Mouse (Mus musculus) stomach, embryonic 14.5 days (tissue): ENCODE data around the gene Tstd2. TPM values are rescaled to one million over a fixed set of nuclear protein-coding genes. Genes with fewer than 3 reads are reported as not detected.

Experiments used
- ATAC-seq: fragments of 200-750 bp; cut with Nextera tagmentation; 2 replicates; pipeline ENCODE4 v1.8.0; 2017; ENCODE audit warnings: low read depth, moderate TSS enrichment; ENCODE audit not compliant: insufficient number of reproducible peaks, insufficient read depth, low FRiP score
- H3K27ac ChIP-seq: fragments of 300-500 bp; sonication (generic); 2 replicates; pipeline ENCODE4 v1.5.1; 2014; ENCODE audit warnings: mild to moderate bottlenecking, low read length, moderate library complexity, mixed read lengths
- H3K27me3 ChIP-seq: fragments of 300-500 bp; sonication (generic); 2 replicates; pipeline ENCODE4 v1.6.1; 2014; ENCODE audit warnings: low read length, control low read depth, mixed read lengths; ENCODE audit not compliant: control insufficient read depth, insufficient read depth
- H3K36me3 ChIP-seq: fragments of 300-500 bp; sonication (generic); 2 replicates; pipeline ENCODE4 v1.6.1; 2014; ENCODE audit warnings: mild to moderate bottlenecking, control low read depth, low read length, moderate library complexity, mixed read lengths; ENCODE audit not compliant: control insufficient read depth, insufficient read depth
- H3K4me1 ChIP-seq: fragments of 300-500 bp; sonication (generic); 2 replicates; pipeline ENCODE4 v1.6.1; 2014; ENCODE audit warnings: low read length, control low read depth, mixed read lengths; ENCODE audit not compliant: control insufficient read depth, insufficient read depth
- H3K4me2 ChIP-seq: fragments of 300-500 bp; sonication (generic); replicated peaks from 2 replicates; pipeline ENCODE4 v1.6.1; 2014; ENCODE audit warnings: low read depth, low read length, control low read depth
- H3K4me3 ChIP-seq: fragments of 300-500 bp; sonication (generic); 2 replicates; pipeline ENCODE4 v1.5.1; 2014; ENCODE audit warnings: low read depth, low read length, control low read depth
- H3K9ac ChIP-seq: fragments of 300-500 bp; sonication (generic); replicated peaks from 2 replicates; pipeline ENCODE4 v1.6.1; 2014; ENCODE audit warnings: low read depth, mild to moderate bottlenecking, control low read depth, low read length, moderate library complexity, mixed read lengths
- H3K9me3 ChIP-seq: fragments of 300-500 bp; sonication (generic); 2 replicates; pipeline ENCODE4 v1.6.1; 2016; ENCODE audit warnings: low read depth, low read length, control low read depth; ENCODE audit not compliant: control insufficient read depth
- WGBS: fragments of 180-500 bp; shearing (Covaris S2); extraction: QIAGEN DNeasy Blood & Tissue Kit; methylation state at CpG from one replicate; pipeline ENCODE4 v1.1.7; 2014; 5-methylcytosine and 5-hydroxymethylcytosine counted together
- polyA plus RNA-seq: library from polyadenylated mRNA; unstranded; fragments of >200 nt; fragmentation: Nextera tagmentation; extraction: Ambion mirVana; gene quantifications from 2 replicates; pipeline ENCODE4 v1.2.1, GENCODE M21; 2014

Gene Tstd2
- 31.2 and 33.4 TPM in 2 replicates for polyA plus RNA-seq

DNA sequence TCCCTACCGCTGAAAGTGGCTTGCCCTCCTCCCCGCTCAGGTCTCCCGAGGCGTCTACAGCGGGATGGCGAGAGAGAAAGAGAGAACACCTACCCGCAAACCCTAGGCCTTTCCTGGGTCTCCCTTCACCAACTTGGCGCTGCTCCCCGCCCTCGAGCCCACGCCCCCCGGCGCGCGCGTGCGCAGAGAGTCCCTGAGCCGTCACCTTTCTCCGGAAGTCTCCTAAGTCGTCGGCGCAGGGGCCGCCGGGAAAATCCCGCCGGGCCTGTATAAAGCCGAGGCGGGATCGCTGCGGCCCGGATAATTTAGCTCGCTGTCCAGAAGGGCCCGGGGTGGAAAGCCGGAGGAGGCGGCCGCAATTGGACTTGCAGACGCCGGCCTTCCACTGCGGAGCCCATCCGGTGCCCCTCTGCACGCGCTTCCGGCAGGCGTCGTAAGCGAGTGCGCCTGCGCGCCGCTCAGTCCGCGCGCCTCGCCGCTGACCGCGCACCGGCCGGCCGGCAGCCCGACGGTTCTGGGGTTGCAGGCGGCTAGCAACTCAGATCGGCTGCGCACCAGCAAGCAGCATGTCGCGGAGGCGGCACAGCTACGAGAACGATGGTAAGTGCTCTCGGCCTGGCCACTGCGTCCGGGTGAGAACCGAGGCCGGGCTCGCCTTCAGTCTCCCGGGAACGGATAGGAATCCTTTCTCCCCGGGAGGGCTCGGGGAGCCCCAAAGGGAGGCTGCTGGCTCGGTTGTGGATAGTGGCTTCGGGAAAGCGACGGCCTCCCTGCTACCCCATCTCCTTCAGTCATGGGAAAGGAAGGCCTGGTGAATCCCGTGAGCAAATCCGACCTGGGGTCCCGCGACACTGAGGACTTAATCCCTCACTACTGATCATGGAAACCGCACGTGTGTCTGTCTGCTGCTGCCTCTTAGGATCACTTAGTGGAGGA lies at the start of gene Tstd2, which contains the start of gene Ncbp1:
Gene Tstd2, minus strand, starts transcription at position 408 of the 936 bp plus-strand sequence.
Gene Ncbp1, plus strand, starts transcription at position 327 of the 936 bp plus-strand sequence.
- under 1% methylated on average over 82 of the region's 90 CpGs for WGBS

DNA sequence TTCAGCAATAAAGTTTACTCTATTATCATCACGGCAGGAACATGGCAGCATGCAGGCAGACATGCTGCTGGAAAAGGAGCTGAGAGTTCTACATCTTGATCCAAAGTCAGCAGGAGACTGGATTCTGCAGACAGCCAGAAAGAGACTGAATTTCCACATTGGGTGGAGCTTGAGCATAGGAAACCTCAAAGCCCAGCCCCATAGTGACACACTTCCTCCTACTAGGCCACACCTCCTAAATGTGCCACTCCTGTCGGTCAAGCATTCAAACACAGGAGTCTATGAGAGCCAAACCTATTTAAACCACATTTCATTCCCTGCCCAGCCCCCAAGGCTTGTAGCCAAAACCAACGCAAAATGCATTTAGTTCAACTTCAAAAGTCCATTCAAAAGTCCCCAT lies 48.0 kb upstream of the Tstd2 start:
- whole genome bisulfite sequencing = 80% methylated on average over 3 of the region's 3 CpGs
- no peak overlapping the region for H3K4me2 ChIP-seq
- no peaks in the 10 kb centered on the region for H3K9me3 ChIP-seq
- no peak overlapping the region for H3K4me3 ChIP-seq
- H3K4me1 ChIP-seq = no peaks in the 10 kb centered on the region
- no peak overlapping the region for H3K27ac ChIP-seq
- H3K9ac ChIP-seq = no peak overlapping the region
- peaks cover 48% of the 10 kb centered on the region for H3K36me3 ChIP-seq
- no peak for ATAC-seq
- H3K27me3 ChIP-seq = no peaks in the 10 kb centered on the region

More for the DNA sequence above, at the start of gene Tstd2, which contains the start of gene Ncbp1:
- Histone ChIP-seq H3K27me3 (no peaks in the 10 kb centered on the region), H3K9ac (peak within 1 kb of the TSS; percentile 82), H3K27ac (peak within 1 kb of the TSS; percentile 99), H3K36me3 (peaks cover 7% of the 10 kb centered on the region; the same call in 1 of the 2 replicates), H3K9me3 (no peaks in the 10 kb centered on the region), H3K4me1 (peaks cover 18% of the 10 kb centered on the region), H3K4me2 (peak within 1 kb of the TSS; percentile 70), H3K4me3 (peak within 1 kb of the TSS; percentile 79)
- ATAC-seq = peak; percentile 87

DNA sequence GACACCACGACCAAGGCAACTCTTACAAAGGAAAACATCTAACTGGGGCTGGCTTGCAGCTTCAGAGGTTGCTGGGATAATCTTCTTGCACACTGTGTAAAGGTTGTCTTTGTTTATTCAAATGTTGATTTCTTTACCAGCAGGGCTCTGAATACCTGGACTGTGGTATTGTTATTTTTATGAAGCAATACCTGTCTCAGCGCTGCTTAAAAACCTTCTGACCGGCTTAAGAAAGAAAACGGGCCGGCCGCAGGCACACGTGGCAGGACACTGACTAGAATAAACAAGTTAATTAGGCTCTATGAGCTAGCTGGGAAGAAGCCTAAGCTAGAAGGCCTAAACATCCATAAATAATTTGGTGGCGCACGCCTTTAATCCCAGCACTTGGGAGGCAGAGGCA lies 47.4 kb upstream of the Tstd2 start:
- Histone ChIP-seq H3K36me3 (peaks cover 53% of the 10 kb centered on the region), H3K4me3 (no peak overlapping the region), H3K9me3 (no peaks in the 10 kb centered on the region), H3K27me3 (no peaks in the 10 kb centered on the region), H3K9ac (no peak overlapping the region), H3K4me2 (no peak overlapping the region), H3K4me1 (no peaks in the 10 kb centered on the region), H3K27ac (no peak overlapping the region)
- no peak for ATAC-seq
- WGBS = 71% methylated on average over 9 of the region's 9 CpGs

DNA sequence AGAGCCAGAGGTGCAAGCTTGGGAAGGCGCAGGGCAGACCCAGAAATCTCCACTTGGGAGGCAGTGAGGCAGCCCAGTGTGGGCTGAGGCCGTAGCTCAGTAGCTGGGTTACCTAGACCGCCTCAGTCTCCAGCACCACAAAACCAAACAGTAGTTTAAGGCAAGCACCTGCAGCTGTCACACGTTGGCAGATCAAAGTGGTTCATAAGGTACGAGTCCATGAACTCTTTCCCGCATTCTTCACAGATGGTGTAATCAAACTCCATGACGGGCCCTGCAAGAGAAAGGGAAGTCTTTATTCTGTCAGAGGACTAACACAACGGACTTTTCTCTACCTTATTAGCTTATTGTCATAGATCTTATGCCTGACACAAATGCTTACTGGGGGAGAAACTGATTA lies 46.9 kb upstream of the Tstd2 start:
- ATAC-seq = no peak
- H3K4me1 ChIP-seq = no peaks in the 10 kb centered on the region
- H3K36me3 ChIP-seq = peaks cover 53% of the 10 kb centered on the region

DNA sequence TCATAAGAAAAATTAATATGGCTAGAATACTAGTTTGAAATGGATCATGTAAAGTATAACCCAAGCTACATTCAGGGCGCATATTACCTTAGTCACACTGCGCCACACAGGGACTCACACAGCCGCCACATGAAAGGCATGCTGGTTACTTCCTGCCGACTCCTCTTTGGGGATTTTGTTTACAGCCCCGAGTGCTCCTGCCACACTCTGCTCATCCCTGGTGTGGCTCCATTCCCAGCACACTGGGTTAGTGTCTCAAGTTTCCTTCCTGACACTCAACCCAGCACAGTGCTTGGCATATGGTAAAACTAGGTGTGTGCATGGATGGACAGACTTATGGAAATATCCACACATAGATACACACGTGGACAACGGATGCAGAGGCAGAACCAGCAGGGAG lies 43.7 kb upstream of the Tstd2 start:
- Histone ChIP-seq H3K27ac (no peak overlapping the region), H3K4me3 (no peak overlapping the region), H3K4me2 (no peak overlapping the region), H3K9ac (no peak overlapping the region), H3K27me3 (no peaks in the 10 kb centered on the region), H3K4me1 (no peaks in the 10 kb centered on the region), H3K9me3 (no peaks in the 10 kb centered on the region), H3K36me3 (peaks cover 50% of the 10 kb centered on the region)
- ATAC-seq = no peak
- 87% methylated on average over 7 of the region's 7 CpGs for WGBS

More for the DNA sequence above, 46.9 kb upstream of the Tstd2 start:
- 49% methylated on average over 8 of the region's 8 CpGs for WGBS
- Histone ChIP-seq H3K27ac (no peak overlapping the region), H3K9ac (no peak overlapping the region), H3K4me3 (no peak overlapping the region), H3K4me2 (no peak overlapping the region), H3K9me3 (no peaks in the 10 kb centered on the region), H3K27me3 (no peaks in the 10 kb centered on the region)

DNA sequence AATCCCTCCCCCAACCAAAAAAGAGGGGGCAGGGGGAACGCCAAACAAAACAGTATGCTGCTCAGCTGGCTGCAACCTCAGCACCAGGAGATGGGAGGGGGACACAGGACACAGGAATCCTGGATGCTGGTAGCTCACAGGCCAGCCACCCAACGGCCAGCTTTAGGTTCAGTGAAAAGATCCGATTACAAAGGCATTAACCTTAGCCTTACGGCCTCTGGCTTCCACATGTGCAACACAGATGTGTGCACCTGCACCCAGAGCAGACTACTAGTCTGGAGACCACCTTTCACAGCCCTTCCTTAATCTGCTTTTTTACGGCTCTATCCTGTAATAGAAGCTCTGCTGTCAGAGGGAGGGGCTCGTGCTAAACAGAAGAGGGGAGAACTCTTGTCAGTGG lies 42.7 kb upstream of the Tstd2 start:
- ATAC-seq = no peak
- no peaks in the 10 kb centered on the region for H3K4me1 ChIP-seq
- H3K27ac ChIP-seq = no peak overlapping the region
- no peak overlapping the region for H3K4me3 ChIP-seq
- peaks cover 55% of the 10 kb centered on the region for H3K36me3 ChIP-seq
- H3K27me3 ChIP-seq = no peaks in the 10 kb centered on the region
- 58% methylated on average over 6 of the region's 6 CpGs for WGBS
- no peak overlapping the region for H3K9ac ChIP-seq
- no peak overlapping the region for H3K4me2 ChIP-seq
- no peaks in the 10 kb centered on the region for H3K9me3 ChIP-seq

DNA sequence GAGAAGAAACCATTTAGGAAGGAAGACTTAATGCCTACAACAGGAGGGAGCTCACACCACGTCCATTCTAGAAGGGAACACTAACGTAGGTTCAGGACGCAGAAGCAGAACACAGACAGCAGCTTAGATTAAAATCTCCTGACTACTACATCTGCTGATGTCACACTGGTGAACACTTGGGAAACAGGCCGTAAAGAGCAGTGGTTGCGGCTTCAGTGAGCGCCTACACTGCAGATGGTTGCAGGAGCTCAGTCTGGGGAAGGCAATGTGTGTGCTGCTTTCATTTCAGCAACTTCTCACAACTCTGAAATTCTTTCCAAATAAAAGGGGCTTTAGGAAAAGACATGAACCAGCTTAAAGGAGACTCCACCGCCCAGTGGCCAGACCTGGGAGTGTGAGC lies 39.0 kb upstream of the Tstd2 start:
- Histone ChIP-seq H3K9me3 (no peaks in the 10 kb centered on the region), H3K9ac (no peak overlapping the region), H3K4me1 (no peaks in the 10 kb centered on the region), H3K27me3 (no peaks in the 10 kb centered on the region), H3K4me2 (no peak overlapping the region), H3K27ac (no peak overlapping the region), H3K4me3 (no peak overlapping the region), H3K36me3 (peaks cover 55% of the 10 kb centered on the region)
- no peak for ATAC-seq
- 91% methylated on average over 7 of the region's 7 CpGs for WGBS

DNA sequence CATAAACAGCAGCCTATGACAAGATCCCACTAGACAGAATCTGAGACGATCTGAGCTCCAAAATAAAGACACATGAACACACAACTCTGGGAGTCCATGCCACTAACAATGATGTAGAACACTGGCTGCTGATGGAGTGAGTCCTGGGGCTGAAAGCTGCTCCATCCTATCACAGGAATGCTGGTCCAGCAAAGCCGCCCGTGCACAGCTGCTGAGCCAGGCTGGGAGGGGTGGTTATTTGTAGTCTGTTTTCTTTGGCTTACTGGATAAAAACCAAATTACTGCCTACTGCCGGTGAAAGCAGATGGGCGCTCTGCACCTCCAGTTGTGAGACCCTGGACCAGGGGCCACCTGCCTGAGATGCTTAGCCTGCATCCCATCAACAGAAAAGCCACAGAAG lies 38.5 kb upstream of the Tstd2 start:
- no peaks in the 10 kb centered on the region for H3K9me3 ChIP-seq
- H3K4me1 ChIP-seq = no peaks in the 10 kb centered on the region
- WGBS = 73% methylated on average over 5 of the region's 5 CpGs
- H3K27ac ChIP-seq = no peak overlapping the region
- no peak overlapping the region for H3K4me3 ChIP-seq
- no peak overlapping the region for H3K9ac ChIP-seq
- ATAC-seq = no peak
- peaks cover 55% of the 10 kb centered on the region for H3K36me3 ChIP-seq
- H3K4me2 ChIP-seq = no peak overlapping the region
- no peaks in the 10 kb centered on the region for H3K27me3 ChIP-seq
